Mouse (Mus musculus): ENCODE results near the gene Apod. TPM values are rescaled to one million over a fixed set of nuclear protein-coding genes. Genes with fewer than 3 reads are reported as not detected.
"Not testable (repeated sequence)": the region's sequence is repeated elsewhere in the genome, so short reads cannot be mapped to it uniquely, and the experiment has no call there.

The Apod gene
- total RNA-seq, 2 experiments from 2014 or later = 9.1 to 15.5 TPM

GRCm38 (mm10) chr16:31325120-31325519 is 10.5 kb upstream of the Apod start:
- DNase-seq (ENCODE audit: low spot score in 2 of 2) = no peak

- DNase-seq (ENCODE audit: low spot score in 2 of 2) = no peak
Measured at GRCm38 (mm10) chr16:31321501-31321900, 6.9 kb upstream of the Apod start.

GRCm38 (mm10) chr16:31320954-31321353 is 6.3 kb upstream of the Apod start:
- DNase-seq (ENCODE audit: low spot score in 2 of 2) = no peak

GRCm38 (mm10) chr16:31319723-31320122 is 5.1 kb upstream of the Apod start:
- DNase-seq (ENCODE audit: low spot score in 2 of 2) = not testable (repeated sequence)

- no peak for DNase-seq (ENCODE audit: low spot score in 2 of 2)
Measured at GRCm38 (mm10) chr16:31319316-31319715, 4.7 kb upstream of the Apod start.

GRCm38 (mm10) chr16:31318418-31318817 is 3.8 kb upstream of the Apod start:
- no peak for DNase-seq (ENCODE audit: low spot score in 2 of 2)

- peak in 1 of 2 experiments; percentile 35 for DNase-seq (ENCODE audit: low spot score in 2 of 2)
Measured at GRCm38 (mm10) chr16:31316246-31317143, 1.9 kb upstream of the Apod start.

- no peak for DNase-seq (ENCODE audit: low spot score in 2 of 2)
Measured at GRCm38 (mm10) chr16:31315294-31315693, 686 bp upstream of the Apod start.

GRCm38 (mm10) chr16:31313611-31314010 is 997 bp downstream of the Apod start:
- no peak for DNase-seq (ENCODE audit: low spot score in 2 of 2)

- no peak for DNase-seq (ENCODE audit: low spot score in 2 of 2)
Measured at GRCm38 (mm10) chr16:31312296-31312695, 2.3 kb downstream of the Apod start.

GRCm38 (mm10) chr16:31305199-31305919 is 9.2 kb downstream of the Apod start:
- no peak for DNase-seq (ENCODE audit: low spot score in 2 of 2)

- DNase-seq (ENCODE audit: low spot score in 2 of 2) = peak in 1 of 2 experiments; percentile 64
Measured at GRCm38 (mm10) chr16:31303276-31303675, 11.3 kb downstream of the Apod start.

GRCm38 (mm10) chr16:31300883-31301532 is 13.6 kb downstream of the Apod start:
- DNase-seq (ENCODE audit: low spot score in 2 of 2) = no peak

- DNase-seq (ENCODE audit: low spot score in 2 of 2) = no peak
Measured at GRCm38 (mm10) chr16:31300467-31300866, 14.1 kb downstream of the Apod start.

GRCm38 (mm10) chr16:31299960-31300353 is 14.7 kb downstream of the Apod start:
- no peak for DNase-seq (ENCODE audit: low spot score in 2 of 2)

- DNase-seq (ENCODE audit: low spot score in 2 of 2) = no peak
Measured at GRCm38 (mm10) chr16:31299164-31299959, 15.2 kb downstream of the Apod start.

- no peak for DNase-seq (ENCODE audit: low spot score in 2 of 2)
Measured at GRCm38 (mm10) chr16:31297113-31297512, 17.5 kb downstream of the Apod start.

- DNase-seq (ENCODE audit: low spot score in 2 of 2) = no peak
Measured at GRCm38 (mm10) chr16:31293761-31294160, 20.8 kb downstream of the Apod start.

GRCm38 (mm10) chr16:31290751-31291365 is 23.8 kb downstream of the Apod start:
- peak in 1 of 2 experiments; percentile 30 for DNase-seq (ENCODE audit: low spot score in 2 of 2)

GRCm38 (mm10) chr16:31290281-31290680 is 24.3 kb downstream of the Apod start:
- DNase-seq (ENCODE audit: low spot score in 2 of 2) = peak; percentile 66 to 84

Measured in gastrocnemius, postnatal 4 days (tissue).